Mouse (Mus musculus): ENCODE measurements around the gene Mvb12b.

DNA sequence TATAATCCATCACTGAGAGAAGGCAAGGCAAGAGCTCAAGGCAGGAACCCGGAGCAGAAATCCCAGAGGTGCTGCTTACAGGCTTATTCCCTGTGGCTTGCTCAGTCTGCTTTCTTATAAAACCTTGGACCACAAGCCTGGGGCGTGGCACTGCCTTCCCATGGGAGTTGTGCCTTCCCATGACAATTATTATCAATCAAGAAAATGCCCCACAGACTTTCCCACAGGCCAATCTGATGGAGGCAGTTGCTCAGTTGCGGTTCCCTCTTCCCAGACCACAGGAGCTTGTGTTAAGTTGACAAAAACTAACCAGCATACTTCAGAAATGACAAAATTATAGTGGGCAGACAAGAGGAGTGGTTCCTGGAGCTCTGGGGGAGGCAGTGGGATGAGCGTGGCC lies 19.4 kb downstream of the Mvb12b start:
- peak; percentile 87 for TF ChIP-seq GATA1 (IDR thresholded peaks at IDR 0.05; ENCODE audit: borderline replicate concordance, low read length)
- no peak for TF ChIP-seq FLI1 (IDR thresholded peaks at IDR 0.05; ENCODE audit: low read length)

All from megakaryocyte, embryonic 14.5 days (primary cell).